Mouse (Mus musculus): ENCODE results near the gene Pde6h. TPM values are rescaled to one million over a fixed set of nuclear protein-coding genes. Genes with fewer than 3 reads are reported as not detected.
"Not testable (repeated sequence)": the region's sequence is repeated elsewhere in the genome, so short reads cannot be mapped to it uniquely, and the experiment has no call there.

Pde6h gene
- polyA plus RNA-seq (2014; fragmentation: Nextera tagmentation; extraction: Ambion mirVana), result not detected in 2 replicates

GRCm38 (mm10) chr6:136923532-136923931 lies at the start of gene Pde6h:
TSS of gene Pde6h (plus strand) at chr6:136923832.
- ATAC-seq (replicated peaks; ENCODE audit: insufficient number of reproducible peaks, low FRiP score, low TSS enrichment, low read depth) (no peak), DNase-seq (ENCODE audit: low spot score) (no peak)
- no peaks in the 10 kb centered on the region for H3K4me1 ChIP-seq (ENCODE audit: control insufficient read depth, insufficient read depth, low read length)
- no peaks in the 10 kb centered on the region for H3K36me3 ChIP-seq (replicated peaks; ENCODE audit: control insufficient read depth, insufficient read depth, low read depth, low read length)
- H3K4me3 ChIP-seq (ENCODE audit: low read depth, low read length), result no peak within 1 kb of the TSS
- no peaks in the 10 kb centered on the region for H3K9me3 ChIP-seq (replicated peaks; ENCODE audit: control insufficient read depth, low read length)
- H3K4me2 ChIP-seq (ENCODE audit: low read depth, low read length), result no peak within 1 kb of the TSS
- no peaks in the 10 kb centered on the region for H3K27me3 ChIP-seq (ENCODE audit: control insufficient read depth, insufficient read depth, low read length)
- H3K27ac ChIP-seq (replicated peaks; ENCODE audit: low read depth, low read length), result no peak within 1 kb of the TSS
- WGBS, result 93% methylated on average over 8 of the region's 8 CpGs
- H3K9ac ChIP-seq (replicated peaks; ENCODE audit: low read length), result no peak within 1 kb of the TSS

- DNase-seq (ENCODE audit: low spot score) (no peak), ATAC-seq (replicated peaks; ENCODE audit: insufficient number of reproducible peaks, low FRiP score, low TSS enrichment, low read depth) (no peak)
- WGBS, result 68% methylated on average over 8 of the region's 8 CpGs
- Histone ChIP-seq H3K36me3 (replicated peaks; ENCODE audit: control insufficient read depth, insufficient read depth, low read depth, low read length) (no peaks in the 10 kb centered on the region), H3K9ac (replicated peaks; ENCODE audit: low read length) (no peak overlapping the region), H3K27ac (replicated peaks; ENCODE audit: low read depth, low read length) (no peak overlapping the region), H3K9me3 (replicated peaks; ENCODE audit: control insufficient read depth, low read length) (no peaks in the 10 kb centered on the region), H3K4me1 (ENCODE audit: control insufficient read depth, insufficient read depth, low read length) (no peaks in the 10 kb centered on the region), H3K4me2 (ENCODE audit: low read depth, low read length) (no peak overlapping the region), H3K4me3 (ENCODE audit: low read depth, low read length) (no peak overlapping the region), H3K27me3 (ENCODE audit: control insufficient read depth, insufficient read depth, low read length) (no peaks in the 10 kb centered on the region)
Observed at GRCm38 (mm10) chr6:136874599-136874998, 49.0 kb upstream of the Pde6h start.

- H3K4me2 ChIP-seq (ENCODE audit: low read depth, low read length), result peak within 1 kb of the TSS; percentile 19; the same call in 1 of the 2 replicates
- no peaks in the 10 kb centered on the region for H3K27me3 ChIP-seq (ENCODE audit: control insufficient read depth, insufficient read depth, low read length)
- DNase-seq (ENCODE audit: low spot score) (peak; percentile 52), ATAC-seq (replicated peaks; ENCODE audit: insufficient number of reproducible peaks, low FRiP score, low TSS enrichment, low read depth) (no peak)
- H3K9me3 ChIP-seq (replicated peaks; ENCODE audit: control insufficient read depth, low read length), result no peaks in the 10 kb centered on the region
- H3K9ac ChIP-seq (replicated peaks; ENCODE audit: low read length), result peak within 1 kb of the TSS; percentile 7
- no peak within 1 kb of the TSS for H3K4me3 ChIP-seq (ENCODE audit: low read depth, low read length)
- no peaks in the 10 kb centered on the region for H3K36me3 ChIP-seq (replicated peaks; ENCODE audit: control insufficient read depth, insufficient read depth, low read depth, low read length)
- 24% methylated on average over 9 of the region's 9 CpGs for WGBS
- H3K27ac ChIP-seq (replicated peaks; ENCODE audit: low read depth, low read length), result no peak within 1 kb of the TSS
- H3K4me1 ChIP-seq (ENCODE audit: control insufficient read depth, insufficient read depth, low read length), result no peaks in the 10 kb centered on the region
Observed at GRCm38 (mm10) chr6:136875670-136876069, 48.0 kb upstream of the Pde6h start, which contains the start of gene Mgp. TSS of gene Mgp (minus strand) at chr6:136875823.

- peak; percentile 3 for DNase-seq (ENCODE audit: low spot score)
- Histone ChIP-seq H3K27me3 (ENCODE audit: control insufficient read depth, insufficient read depth, low read length) (no peaks in the 10 kb centered on the region), H3K4me1 (ENCODE audit: control insufficient read depth, insufficient read depth, low read length) (no peaks in the 10 kb centered on the region), H3K36me3 (replicated peaks; ENCODE audit: control insufficient read depth, insufficient read depth, low read depth, low read length) (no peaks in the 10 kb centered on the region), H3K4me3 (ENCODE audit: low read depth, low read length) (no peak overlapping the region), H3K9ac (replicated peaks; ENCODE audit: low read length) (no peak overlapping the region), H3K4me2 (ENCODE audit: low read depth, low read length) (no peak overlapping the region), H3K27ac (replicated peaks; ENCODE audit: low read depth, low read length) (no peak overlapping the region), H3K9me3 (replicated peaks; ENCODE audit: control insufficient read depth, low read length) (no peaks in the 10 kb centered on the region)
- ATAC-seq (replicated peaks; ENCODE audit: insufficient number of reproducible peaks, low FRiP score, low TSS enrichment, low read depth), result no peak
- 55% methylated on average over 8 of the region's 8 CpGs for WGBS
Observed at GRCm38 (mm10) chr6:136881678-136882077, 42.0 kb upstream of the Pde6h start.

- H3K4me1 ChIP-seq (ENCODE audit: control insufficient read depth, insufficient read depth, low read length), result no peaks in the 10 kb centered on the region
- ATAC-seq (replicated peaks; ENCODE audit: insufficient number of reproducible peaks, low FRiP score, low TSS enrichment, low read depth) (no peak), DNase-seq (ENCODE audit: low spot score) (no peak)
- 85% methylated on average over 3 of the region's 3 CpGs for whole genome bisulfite sequencing
- no peaks in the 10 kb centered on the region for H3K9me3 ChIP-seq (replicated peaks; ENCODE audit: control insufficient read depth, low read length)
- no peaks in the 10 kb centered on the region for H3K27me3 ChIP-seq (ENCODE audit: control insufficient read depth, insufficient read depth, low read length)
- H3K27ac ChIP-seq (replicated peaks; ENCODE audit: low read depth, low read length), result no peak overlapping the region
- no peak overlapping the region for H3K4me2 ChIP-seq (ENCODE audit: low read depth, low read length)
- H3K36me3 ChIP-seq (replicated peaks; ENCODE audit: control insufficient read depth, insufficient read depth, low read depth, low read length), result no peaks in the 10 kb centered on the region
- H3K9ac ChIP-seq (replicated peaks; ENCODE audit: low read length), result no peak overlapping the region
- no peak overlapping the region for H3K4me3 ChIP-seq (ENCODE audit: low read depth, low read length)
Observed at GRCm38 (mm10) chr6:136883431-136883915, 40.2 kb upstream of the Pde6h start.

GRCm38 (mm10) chr6:136883961-136884360 lies 39.7 kb upstream of the Pde6h start:
- Histone ChIP-seq H3K4me3 (ENCODE audit: low read depth, low read length) (no peak overlapping the region), H3K27me3 (ENCODE audit: control insufficient read depth, insufficient read depth, low read length) (no peaks in the 10 kb centered on the region), H3K9me3 (replicated peaks; ENCODE audit: control insufficient read depth, low read length) (no peaks in the 10 kb centered on the region), H3K4me1 (ENCODE audit: control insufficient read depth, insufficient read depth, low read length) (no peaks in the 10 kb centered on the region), H3K27ac (replicated peaks; ENCODE audit: low read depth, low read length) (no peak overlapping the region), H3K36me3 (replicated peaks; ENCODE audit: control insufficient read depth, insufficient read depth, low read depth, low read length) (no peaks in the 10 kb centered on the region), H3K9ac (replicated peaks; ENCODE audit: low read length) (no peak overlapping the region), H3K4me2 (ENCODE audit: low read depth, low read length) (no peak overlapping the region)
- no peak for ATAC-seq (replicated peaks; ENCODE audit: insufficient number of reproducible peaks, low FRiP score, low TSS enrichment, low read depth)
- DNase-seq (ENCODE audit: low spot score), result no peak
- WGBS, result over 99% methylated on average over 6 of the region's 6 CpGs

GRCm38 (mm10) chr6:136884766-136885165 lies 38.9 kb upstream of the Pde6h start:
- not testable (repeated sequence) for H3K9ac ChIP-seq (replicated peaks; ENCODE audit: low read length); H3K9me3 ChIP-seq (replicated peaks; ENCODE audit: control insufficient read depth, low read length); H3K4me1 ChIP-seq (ENCODE audit: control insufficient read depth, insufficient read depth, low read length); ATAC-seq (replicated peaks; ENCODE audit: insufficient number of reproducible peaks, low FRiP score, low TSS enrichment, low read depth); H3K27ac ChIP-seq (replicated peaks; ENCODE audit: low read depth, low read length); H3K36me3 ChIP-seq (replicated peaks; ENCODE audit: control insufficient read depth, insufficient read depth, low read depth, low read length); H3K27me3 ChIP-seq (ENCODE audit: control insufficient read depth, insufficient read depth, low read length); H3K4me2 ChIP-seq (ENCODE audit: low read depth, low read length); DNase-seq (ENCODE audit: low spot score); H3K4me3 ChIP-seq (ENCODE audit: low read depth, low read length)
- 44% methylated on average over 1 of the region's 1 CpGs for WGBS

GRCm38 (mm10) chr6:136887854-136888253 lies 35.8 kb upstream of the Pde6h start:
- Histone ChIP-seq H3K9me3 (replicated peaks; ENCODE audit: control insufficient read depth, low read length) (no peaks in the 10 kb centered on the region), H3K27me3 (ENCODE audit: control insufficient read depth, insufficient read depth, low read length) (no peaks in the 10 kb centered on the region), H3K27ac (replicated peaks; ENCODE audit: low read depth, low read length) (no peak overlapping the region), H3K4me1 (ENCODE audit: control insufficient read depth, insufficient read depth, low read length) (no peaks in the 10 kb centered on the region), H3K4me2 (ENCODE audit: low read depth, low read length) (no peak overlapping the region), H3K9ac (replicated peaks; ENCODE audit: low read length) (no peak overlapping the region), H3K36me3 (replicated peaks; ENCODE audit: control insufficient read depth, insufficient read depth, low read depth, low read length) (no peaks in the 10 kb centered on the region), H3K4me3 (ENCODE audit: low read depth, low read length) (no peak overlapping the region)
- 74% methylated on average over 9 of the region's 9 CpGs for WGBS
- no peak for ATAC-seq (replicated peaks; ENCODE audit: insufficient number of reproducible peaks, low FRiP score, low TSS enrichment, low read depth)
- no peak for DNase-seq (ENCODE audit: low spot score)

All from embryonic facial prominence, embryonic 11.5 days (tissue).